Mouse (Mus musculus) T-cell, adult 2 months (primary cell): ENCODE measurements around the gene Agbl2.

ENCODE experiments used
- DNase-seq: peaks from one replicate; pipeline ENCODE4 v3.0.0; 2022; ENCODE audit warnings: low spot score

Agbl2 gene

DNA sequence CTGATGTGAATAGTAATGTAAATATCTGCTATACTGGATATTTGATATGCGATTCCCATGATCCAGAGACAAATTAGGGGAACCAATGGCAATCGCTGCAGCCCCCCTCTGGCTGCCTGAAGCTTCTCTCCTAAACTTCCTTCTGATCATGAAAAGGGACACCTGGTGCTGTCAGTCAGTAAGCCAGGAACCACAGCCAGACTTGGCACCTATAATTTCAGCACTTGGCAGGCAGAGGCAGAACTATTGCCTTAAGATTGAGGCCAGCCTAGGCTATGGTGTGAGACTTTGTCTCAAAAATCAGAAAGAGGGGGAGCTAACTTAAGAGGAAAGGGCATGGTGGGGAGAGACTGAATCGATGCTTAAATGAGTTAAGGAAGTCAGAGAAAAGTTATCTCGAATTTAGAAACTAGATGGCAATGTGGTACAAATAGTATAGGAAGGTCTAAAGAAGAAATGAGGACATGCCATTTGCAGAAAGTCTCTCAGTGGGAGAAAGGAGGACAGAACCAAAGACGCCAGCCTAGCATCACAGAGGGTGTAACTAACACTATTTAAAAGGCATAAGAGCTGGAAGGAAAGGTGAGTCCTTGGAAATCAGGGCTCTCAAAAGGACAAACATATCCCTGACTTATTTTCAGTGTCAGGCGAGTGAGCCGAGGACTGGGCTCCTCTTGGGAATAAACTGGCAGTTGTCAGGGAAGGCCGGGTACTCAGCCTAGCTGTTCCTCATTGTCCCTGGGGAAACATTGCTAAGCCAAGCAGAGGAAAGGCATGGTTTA lies 88.8 kb downstream of the Agbl2 start:
- no peak for DNase-seq

DNA sequence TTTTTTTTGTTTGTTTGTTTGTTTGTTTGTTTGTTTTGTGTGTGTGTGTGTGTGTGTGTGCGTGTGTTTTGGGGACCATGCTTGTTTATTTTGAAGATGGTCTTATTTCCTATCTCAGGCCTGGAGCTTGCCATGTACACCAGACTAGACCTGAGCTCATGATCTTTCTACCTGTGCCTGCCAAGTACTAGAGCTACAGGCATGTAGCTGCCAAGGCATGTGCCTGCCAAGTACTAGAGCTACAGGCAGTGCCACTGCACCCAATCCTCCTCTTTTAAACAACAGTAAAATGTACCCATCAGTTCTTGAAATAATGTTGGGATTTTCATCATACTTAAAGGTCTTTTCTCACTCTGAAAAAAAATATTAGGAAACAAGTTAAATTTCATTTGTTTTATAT lies 91.5 kb downstream of the Agbl2 start:
- DNase-seq: no peak

DNA sequence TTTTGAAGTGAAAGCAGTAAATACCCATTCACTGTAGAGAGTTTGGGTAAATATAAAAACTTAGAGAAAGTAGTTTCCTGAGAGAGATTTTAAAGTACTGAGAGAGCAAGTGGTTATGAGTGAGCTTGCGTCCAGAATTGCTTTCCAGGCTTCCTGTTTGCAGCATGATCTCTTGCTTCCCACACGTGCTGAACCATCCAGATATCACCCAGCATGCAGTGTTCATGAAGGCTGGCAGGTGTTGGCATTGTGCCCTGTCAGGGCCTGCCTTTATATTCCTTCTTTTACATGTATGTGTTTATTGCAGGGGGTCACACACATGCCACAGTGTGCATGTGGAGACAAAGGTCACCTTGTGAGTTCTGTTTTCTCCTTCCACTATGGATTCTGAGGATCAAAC lies 92.7 kb downstream of the Agbl2 start:
- DNase-seq: no peak

DNA sequence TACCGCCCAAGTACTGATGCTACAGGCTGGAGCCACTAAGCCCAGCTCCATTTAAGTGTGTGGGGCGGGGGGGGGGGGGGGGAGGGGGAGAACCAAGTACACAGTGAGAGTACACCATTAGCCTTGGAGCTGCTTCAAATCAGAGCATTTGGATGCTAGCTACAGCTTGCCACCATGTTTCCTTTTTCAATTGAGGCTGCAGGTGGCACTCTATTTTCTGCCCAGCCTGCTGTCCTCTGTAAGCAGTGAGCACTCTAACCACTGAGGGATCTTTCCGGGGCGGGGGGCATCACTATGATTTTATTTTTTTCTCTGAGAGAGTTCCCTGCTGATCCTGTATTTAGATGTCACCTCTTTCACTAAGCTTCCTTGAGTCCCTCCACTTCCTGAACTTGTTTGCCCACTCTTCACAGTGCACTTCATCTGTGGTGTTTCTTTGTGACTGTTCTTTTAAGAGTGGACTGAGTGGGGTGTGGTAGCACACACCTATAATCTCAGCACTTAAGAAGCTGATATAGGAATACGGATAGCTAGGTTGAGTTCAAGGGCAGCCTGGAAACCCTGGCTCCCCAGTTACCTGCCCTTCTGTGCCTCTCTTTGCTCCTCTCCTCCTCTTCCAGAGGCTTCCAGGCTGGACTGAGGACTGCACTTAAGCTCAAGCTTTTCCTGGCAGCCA lies 95.2 kb downstream of the Agbl2 start:
- no peak for DNase-seq

DNA sequence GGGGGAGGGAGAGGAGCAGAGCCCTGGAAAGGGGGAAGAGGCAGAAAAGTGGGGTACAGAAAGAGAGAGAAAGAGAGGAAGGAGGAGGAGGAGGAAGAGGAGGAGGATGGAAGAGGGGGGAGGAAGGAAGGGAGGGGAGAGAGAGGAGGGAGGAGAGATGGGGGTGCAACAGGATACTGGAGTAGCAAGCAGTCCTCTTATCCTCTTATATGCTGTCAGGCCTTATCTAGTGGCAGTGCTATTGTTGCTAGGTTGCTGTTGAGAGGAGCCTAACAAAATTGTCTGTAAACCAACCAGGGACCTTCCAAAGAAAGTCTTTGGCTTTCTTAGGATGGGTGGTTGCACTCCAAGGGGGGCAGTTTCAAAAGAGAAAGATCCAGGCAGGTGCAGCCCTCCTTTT lies 96.9 kb downstream of the Agbl2 start:
- DNase-seq: no peak

DNA sequence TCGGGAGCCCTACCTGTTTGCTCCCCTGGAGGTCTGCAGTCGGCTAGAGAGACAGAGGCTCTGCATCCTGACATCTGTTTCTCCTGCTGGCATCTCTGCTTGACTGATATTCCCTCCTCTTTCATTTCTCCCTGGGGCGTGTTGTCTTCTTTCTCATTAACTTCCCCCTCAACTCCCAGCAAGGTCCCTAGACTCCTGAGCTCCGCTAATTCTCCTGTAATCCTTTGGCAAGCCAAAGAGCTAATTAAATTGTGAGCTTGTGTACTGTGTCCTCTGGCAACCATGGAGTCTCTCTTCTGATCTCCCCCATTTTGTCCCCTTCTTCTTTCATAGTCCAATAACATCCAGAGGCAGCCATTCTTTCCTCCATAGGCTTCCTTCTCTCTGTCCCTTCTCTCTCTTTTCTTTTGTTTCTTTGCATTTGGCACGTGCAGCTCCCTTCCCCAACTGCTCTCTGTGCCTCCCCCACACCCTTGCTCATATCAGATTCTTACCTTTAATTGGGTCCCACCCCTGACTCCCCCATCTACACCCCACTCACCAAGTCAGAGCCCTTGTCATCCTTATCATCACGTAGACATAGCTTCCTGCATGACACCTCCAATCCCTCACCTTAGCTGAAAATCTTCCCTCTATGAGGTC lies 97.7 kb downstream of the Agbl2 start:
- no peak for DNase-seq

DNA sequence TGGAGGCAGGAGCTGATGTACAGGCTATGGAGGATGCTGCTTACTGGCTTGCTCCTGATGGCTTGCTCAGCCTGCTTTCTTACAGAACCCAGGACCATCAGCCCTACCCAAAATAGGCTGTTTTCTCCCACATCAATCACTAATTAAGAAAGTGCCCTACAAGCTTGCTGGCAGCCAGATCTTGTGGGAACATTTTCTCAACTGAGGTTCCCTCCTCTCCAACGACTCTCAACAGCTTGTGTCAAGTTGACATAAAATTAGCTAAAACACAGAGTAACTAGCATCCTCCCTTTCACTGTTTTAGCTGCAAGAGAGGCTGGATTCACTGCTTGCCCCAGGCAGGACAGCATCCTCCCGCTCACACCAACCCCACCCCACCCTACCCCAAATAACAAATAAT lies 99.3 kb downstream of the Agbl2 start:
- DNase-seq: no peak
